Mouse (Mus musculus) adrenal gland, postnatal 10 days (tissue): ENCODE results near the gene Il3. TPM values are rescaled to one million over a fixed set of nuclear protein-coding genes. Genes with fewer than 3 reads are reported as not detected.
A peak's percentile ranks its signal among the peaks of the same experiment; 100 is the strongest.

Source experiments
- DNase-seq: peaks from one replicate; pipeline ENCODE4 v3.0.0; 2021; ENCODE audit warnings: mixed read lengths
- total RNA-seq, 2 experiments: library from RNA; stranded (reverse); gene quantifications; 2 replicates each; pipeline ENCODE4 v1.2.3; 2021

The Il3 gene
- total RNA-seq, 2 experiments from 2014 or later, result not detected

- peak; percentile 24 for DNase-seq
These were observed 49.7 kb downstream of the Il3 start for GRCm38 (mm10) chr11:54217384-54217783.

GRCm38 (mm10) chr11:54216091-54216490 lies 51.0 kb downstream of the Il3 start:
- DNase-seq, result no peak

Other genes with a start within 250 kb of the Il3 start
- gene Slc22a4, start 239.2 kb downstream of the Il3 start, total RNA-seq, result 1 to 10 TPM; 3.3 to 4.2 TPM
- 10 to 100 TPM; 14.3 to 23.9 TPM for gene Pdlim4, start 198.3 kb downstream of the Il3 start, total RNA-seq
- 10 to 100 TPM; 18.6 to 20.1 TPM for gene P4ha2, start 167.2 kb downstream of the Il3 start, total RNA-seq
- not detected for gene Csf2, start 17.6 kb downstream of the Il3 start, total RNA-seq
- 1 to 10 TPM; 2.2 to 3.6 TPM for gene Acsl6, start 36.5 kb upstream of the Il3 start, total RNA-seq
- not detected for gene Meikin, start 103.4 kb upstream of the Il3 start, total RNA-seq
- 10 to 100 TPM; 26.1 to 27.4 TPM for gene Fnip1, start 170.9 kb upstream of the Il3 start, total RNA-seq